Mouse (Mus musculus) mouse trophoblast stem cell (cell line): ENCODE measurements around the gene Ndufa10.
"Not testable (repeated sequence)": the region's sequence is repeated elsewhere in the genome, so short reads cannot be mapped to it uniquely, and the experiment has no call there.

ENCODE experiments used
- in situ Hi-C, 2 experiments: fragments of 300-500 bp; cut with MseI, MboI; formaldehyde crosslinking; loops; 2 replicates in 1 of 2; 3 replicates in 1 of 2; pipeline ENCODE4 v1.15.1; 2025

Gene Ndufa10

GRCm38 (mm10) chr1:92473165-92474041 is at the start of gene Ndufa10:
Ndufa10 (minus strand) TSS chr1:92473860.
- in situ Hi-C loops = no loop called here

GRCm38 (mm10) chr1:92521376-92521775 is 47.7 kb upstream of the Ndufa10 start:
- in situ Hi-C loops = loop anchor here (5.0 kb wide), 1 partner anchor 91 kb away; no protein-coding TSS in a partner anchor

- in situ Hi-C loops = no loop called here
These were observed 45.4 kb upstream of the Ndufa10 start for GRCm38 (mm10) chr1:92519046-92519445.

- in situ Hi-C loops = no loop called here
These were observed 44.9 kb upstream of the Ndufa10 start, which contains the start of gene Olfr1414 for GRCm38 (mm10) chr1:92518561-92518960. Olfr1414 (minus strand) TSS chr1:92518661.

GRCm38 (mm10) chr1:92515390-92515789 is 41.7 kb upstream of the Ndufa10 start:
- in situ Hi-C loops = no loop called here

- in situ Hi-C loops = not testable (repeated sequence)
These were observed 38.0 kb upstream of the Ndufa10 start for GRCm38 (mm10) chr1:92511646-92512045.

GRCm38 (mm10) chr1:92496001-92496400 is 22.3 kb upstream of the Ndufa10 start, which contains the start of gene Olfr1415:
Olfr1415 (minus strand) TSS chr1:92496101.
- in situ Hi-C loops = no loop called here

GRCm38 (mm10) chr1:92485013-92485412 is 11.4 kb upstream of the Ndufa10 start, which contains the start of gene Olfr1416:
Olfr1416 (minus strand) TSS chr1:92485113.
- in situ Hi-C loops = no loop called here

GRCm38 (mm10) chr1:92474066-92474578 is 462 bp upstream of the Ndufa10 start:
- in situ Hi-C loops = no loop called here

- in situ Hi-C loops = no loop called here
These were observed 4.8 kb downstream of the Ndufa10 start for GRCm38 (mm10) chr1:92468891-92469290.

- in situ Hi-C loops = no loop called here
These were observed 15.2 kb downstream of the Ndufa10 start for GRCm38 (mm10) chr1:92458416-92458815.

GRCm38 (mm10) chr1:92457758-92458157 is 15.9 kb downstream of the Ndufa10 start:
- in situ Hi-C loops = no loop called here

GRCm38 (mm10) chr1:92453751-92454445 is 19.8 kb downstream of the Ndufa10 start:
- in situ Hi-C loops = no loop called here

- in situ Hi-C loops = no loop called here
These were observed 25.4 kb downstream of the Ndufa10 start for GRCm38 (mm10) chr1:92448293-92448692.

GRCm38 (mm10) chr1:92441453-92442063 is 32.1 kb downstream of the Ndufa10 start:
- in situ Hi-C loops = no loop called here

GRCm38 (mm10) chr1:92440066-92440750 is 33.5 kb downstream of the Ndufa10 start:
- in situ Hi-C loops = no loop called here

GRCm38 (mm10) chr1:92437678-92438271 is 35.9 kb downstream of the Ndufa10 start:
- in situ Hi-C loops = no loop called here

GRCm38 (mm10) chr1:92436831-92437321 is 36.8 kb downstream of the Ndufa10 start:
- in situ Hi-C loops = no loop called here

GRCm38 (mm10) chr1:92434986-92435385 is 38.7 kb downstream of the Ndufa10 start:
- in situ Hi-C loops = no loop called here

- in situ Hi-C loops = no loop called here
These were observed 40.9 kb downstream of the Ndufa10 start for GRCm38 (mm10) chr1:92432791-92433190.

- in situ Hi-C loops = no loop called here
These were observed 41.6 kb downstream of the Ndufa10 start for GRCm38 (mm10) chr1:92432098-92432497.
